ENCODE assay signal across 25 mouse cellular contexts in genomic region chr11:85960273-85960672, GRCm38 (mm10).
DNase-seq lines count a peak whose midpoint lies in the region; ATAC-seq and TF ChIP-seq lines count a peak whose summit lies in the region.
"Had no signal": no experiment of that assay in that cellular context is flagged by ENCODE, and none has a peak within 500 bp of the region (broad histone marks: within the 10 kb centered on the region; RNA-seq: fewer than 3 reads in every experiment).

No protein-coding gene starts in this region.

- H3K27ac ChIP-seq in lung, embryonic 16.5 days (ENCODE audit: low read length) = no peak overlapping the region
- H3K27ac ChIP-seq in MEL (ENCODE audit: control insufficient read depth, low read depth, low read length) = peak overlapping the region; percentile 99
- H3K27ac ChIP-seq: gastrocnemius, adult 2 months; heart, embryonic 15.5 days; hindbrain, embryonic 14.5 days; hindbrain, postnatal 0 days had no signal

- TF ChIP-seq EP300 in MEL (IDR thresholded peaks at IDR 0.05; ENCODE audit: low read depth in 1 of 2, low read length in 2 of 2) = peak; percentile 7 to 64; a peak in 3 of 4 replicates

- no peak overlapping the region for H3K4me3 ChIP-seq in lung, embryonic 16.5 days (ENCODE audit: low read length)
- peak overlapping the region; percentile 4 to 20 for H3K4me3 ChIP-seq in MEL (ENCODE audit: control insufficient read depth in 1 of 2, insufficient read depth in 1 of 2, low read depth in 2 of 2, low read length in 2 of 2)
- H3K4me3 ChIP-seq: gastrocnemius, adult 2 months; heart, embryonic 15.5 days had no signal

- no peak for DNase-seq in lung, postnatal 14 days
- DNase-seq in MEL (ENCODE audit: low read depth, low spot score) = peak; percentile 93
- no peak for DNase-seq in layer of hippocampus, postnatal 36 days
- DNase-seq in layer of hippocampus, adult 18-20 months (ENCODE audit: low spot score in 2 of 2) = no peak
- DNase-seq: adrenal gland, adult 8-10 months; adrenal gland, postnatal 25 days; cerebellum, adult 11-12 months; cerebellum, adult 8-10 months; cerebellum, postnatal 10 days; cerebellum, postnatal 36 days; forebrain, postnatal 0 days; gastrocnemius, adult 2 months; gastrocnemius, postnatal 14 days; heart, adult 11 months; heart, postnatal 10 days; heart, postnatal 4 days had no signal

- H3K4me2 ChIP-seq in lung, embryonic 16.5 days (ENCODE audit: low read depth, low read length) = no peak overlapping the region
- H3K4me2 ChIP-seq: heart, embryonic 11.5 days; heart, embryonic 15.5 days; hindbrain, embryonic 14.5 days had no signal

- no peaks in the 10 kb centered on the region for H3K27me3 ChIP-seq in lung, embryonic 16.5 days (ENCODE audit: control insufficient read depth, insufficient read depth, low read depth, low read length)
- no peaks in the 10 kb centered on the region for H3K27me3 ChIP-seq in MEL (ENCODE audit: control insufficient read depth in 1 of 2, insufficient read depth in 2 of 2, low read length in 2 of 2)
- H3K27me3 ChIP-seq: heart, embryonic 15.5 days had no signal

- peaks cover 17% of the 10 kb centered on the region for H3K4me1 ChIP-seq in lung, embryonic 16.5 days (replicated peaks; ENCODE audit: control insufficient read depth, insufficient read depth, low read length)
- H3K4me1 ChIP-seq in MEL (ENCODE audit: control insufficient read depth in 1 of 2, insufficient read depth in 2 of 2, low read length in 2 of 2) = peaks cover 42 to 54% of the 10 kb centered on the region in 2 experiments
- H3K4me1 ChIP-seq: heart, embryonic 15.5 days had no signal

- H3K36me3 ChIP-seq in lung, embryonic 16.5 days (ENCODE audit: control insufficient read depth, insufficient read depth, low read length) = no peaks in the 10 kb centered on the region
- peaks cover 0 to 56% of the 10 kb centered on the region in 2 experiments; a peak in 2 of 4 replicates for H3K36me3 ChIP-seq in MEL (ENCODE audit: control insufficient read depth in 1 of 2, insufficient read depth in 2 of 2, low read length in 2 of 2)
- H3K36me3 ChIP-seq: heart, embryonic 15.5 days had no signal

- no peaks in the 10 kb centered on the region for H3K79me2 ChIP-seq in MEL (ENCODE audit: control insufficient read depth, insufficient read depth, low read length, poor library complexity)

- no peak overlapping the region for H3K9ac ChIP-seq in lung, embryonic 16.5 days (ENCODE audit: low read length)
- H3K9ac ChIP-seq in MEL (ENCODE audit: control insufficient read depth, low read depth, low read length, poor library complexity, severe bottlenecking) = peak overlapping the region; percentile 60
- H3K9ac ChIP-seq: forebrain, postnatal 0 days; heart, embryonic 15.5 days; hindbrain, embryonic 14.5 days had no signal

- ATAC-seq in lung, embryonic 16.5 days (ENCODE audit: low read depth) = peak; percentile 36; the same call in 1 of the 2 replicates
- peak; percentile 46; the same call in 1 of the 2 replicates for ATAC-seq in common myeloid progenitor, adult 5-6 weeks (replicated peaks; ENCODE audit: low read depth, poor library complexity, severe bottlenecking)
- peak; percentile 20; the same call in 1 of the 2 replicates for ATAC-seq in megakaryocyte progenitor cell, adult 5-6 weeks (replicated peaks; ENCODE audit: poor library complexity)
- no peak for ATAC-seq in activated CD4-positive, CD25-positive, alpha-beta regulatory T cell, adult 4 months
- ATAC-seq: forebrain, embryonic 14.5 days; forebrain, postnatal 0 days; hindbrain, postnatal 0 days had no signal

- no peaks in the 10 kb centered on the region for H3K9me3 ChIP-seq in lung, embryonic 16.5 days (ENCODE audit: control insufficient read depth, low read length)
- no peaks in the 10 kb centered on the region for H3K9me3 ChIP-seq in MEL (replicated peaks; ENCODE audit: insufficient read depth, low read length)
- H3K9me3 ChIP-seq: heart, embryonic 15.5 days had no signal

- TF ChIP-seq RAD21 in MEL (IDR thresholded peaks at IDR 0.05; ENCODE audit: low read depth, low read length) = no peak

- TF ChIP-seq CTCF in MEL (IDR thresholded peaks at IDR 0.05 in 2 of 3, conservative IDR thresholded peaks at IDR 0.05 in 1 of 3; ENCODE audit: control insufficient read depth in 1 of 3, insufficient read depth in 1 of 3, low read depth in 2 of 3, low read length in 3 of 3, poor library complexity in 1 of 3, severe bottlenecking in 1 of 3) = no peak

- peak in 1 of 2 experiments; percentile 79; a peak in 2 of 4 replicates for TF ChIP-seq POLR2A in MEL (IDR thresholded peaks at IDR 0.05; ENCODE audit: control insufficient read depth in 1 of 2, insufficient read depth in 1 of 2, low read depth in 1 of 2, low read length in 2 of 2, poor library complexity in 1 of 2)

- 59% methylated on average over 6 of the region's 6 CpGs for WGBS in lung, embryonic 16.5 days

TF ChIP-seq in MEL, 35 proteins besides CTCF, POLR2A, EP300 and RAD21:
- TF ChIP-seq MYC (IDR thresholded peaks at IDR 0.05; ENCODE audit: low read depth, low read length) = no peak; the same call in 1 of the 2 replicates
- TF ChIP-seq MAZ (IDR thresholded peaks at IDR 0.05; ENCODE audit: low read depth, low read length) = no peak
- no peak for TF ChIP-seq BHLHE40 (IDR thresholded peaks at IDR 0.05; ENCODE audit: borderline replicate concordance, low read depth, low read length)
- no peak for TF ChIP-seq MYB (IDR thresholded peaks at IDR 0.05; ENCODE audit: low read depth, low read length)
- no peak for TF ChIP-seq GABPA (IDR thresholded peaks at IDR 0.05; ENCODE audit: low read depth, low read length)
- no peak for TF ChIP-seq POLR2AphosphoS5 (IDR thresholded peaks at IDR 0.05; ENCODE audit: borderline replicate concordance, low read depth, low read length)
- TF ChIP-seq HCFC1 (IDR thresholded peaks at IDR 0.05; ENCODE audit: low read depth, low read length) = peak; percentile 25; the same call in 1 of the 2 replicates
- TF ChIP-seq NELFE (IDR thresholded peaks at IDR 0.05; ENCODE audit: low read depth, low read length) = peak; percentile 32; the same call in 1 of the 2 replicates
- TF ChIP-seq JUND (IDR thresholded peaks at IDR 0.05; ENCODE audit: low read depth, low read length) = no peak
- TF ChIP-seq MAX (IDR thresholded peaks at IDR 0.05; ENCODE audit: low read length) = no peak
- no peak for TF ChIP-seq UBTF (IDR thresholded peaks at IDR 0.05; ENCODE audit: borderline replicate concordance, insufficient read depth, low read depth, low read length)
- no peak for TF ChIP-seq ZMIZ1 (IDR thresholded peaks at IDR 0.05; ENCODE audit: low read depth, low read length)
- no peak; the same call in 1 of the 2 replicates for TF ChIP-seq POLR2AphosphoS2 (IDR thresholded peaks at IDR 0.05; ENCODE audit: low read length)
- TF ChIP-seq CHD1 (IDR thresholded peaks at IDR 0.05; ENCODE audit: low read depth, low read length) = no peak
- TF ChIP-seq TAL1 (IDR thresholded peaks at IDR 0.05; ENCODE audit: low read length) = peak; percentile 40; the same call in 1 of the 2 replicates
- TF ChIP-seq ETS1 (IDR thresholded peaks at IDR 0.05; ENCODE audit: low read depth, low read length) = no peak; the same call in 1 of the 2 replicates
- no peak for TF ChIP-seq SIN3A (IDR thresholded peaks at IDR 0.05; ENCODE audit: low read length)
- TF ChIP-seq USF1 (IDR thresholded peaks at IDR 0.05; ENCODE audit: low read depth, low read length) = no peak
- no peak for TF ChIP-seq MAFK (IDR thresholded peaks at IDR 0.05; ENCODE audit: borderline replicate concordance, low read depth, low read length)
- peak; percentile 81; the same call in 1 of the 2 replicates for TF ChIP-seq TBP (IDR thresholded peaks at IDR 0.05; ENCODE audit: low read depth, low read length)
- TF ChIP-seq TCF12 (IDR thresholded peaks at IDR 0.05; ENCODE audit: low read depth, low read length) = peak; percentile 45; the same call in 1 of the 2 replicates
- no peak for TF ChIP-seq MXI1 (IDR thresholded peaks at IDR 0.05; ENCODE audit: low read depth, low read length)
- no peak for TF ChIP-seq MEF2A (IDR thresholded peaks at IDR 0.05; ENCODE audit: extremely low read depth, insufficient replicate concordance, low read depth, low read length, poor library complexity, severe bottlenecking)
- TF ChIP-seq ZNF384 (IDR thresholded peaks at IDR 0.05; ENCODE audit: low read depth, low read length) = no peak
- no peak for TF ChIP-seq RCOR1 (IDR thresholded peaks at IDR 0.05; ENCODE audit: low read depth, low read length)
- TF ChIP-seq ELF1 (IDR thresholded peaks at IDR 0.05; ENCODE audit: low read depth, low read length) = no peak
